Mouse (Mus musculus): ENCODE results near the gene Kcnf1.

The Kcnf1 gene

DNA sequence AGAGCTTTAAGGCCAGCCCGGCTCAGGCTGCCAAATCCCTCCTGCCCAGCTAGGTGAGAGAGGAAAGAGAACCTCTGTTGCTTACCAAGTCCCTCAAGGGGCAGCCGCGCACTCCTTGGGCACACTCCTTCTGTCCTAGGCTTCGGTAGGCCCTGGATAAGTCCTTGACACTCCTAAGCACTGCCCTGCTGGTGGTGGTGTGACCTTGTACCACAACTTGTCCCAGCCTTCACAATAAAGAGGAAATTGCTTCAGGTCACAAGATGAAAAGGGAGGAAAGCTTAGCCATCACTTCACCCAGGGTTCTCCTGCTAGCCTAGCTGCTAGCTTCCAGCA, at the start of gene Kcnf1:
Gene Kcnf1, minus strand, starts transcription at position 132 of the 336 bp plus-strand sequence.
- DNase-seq, result no peak

DNA sequence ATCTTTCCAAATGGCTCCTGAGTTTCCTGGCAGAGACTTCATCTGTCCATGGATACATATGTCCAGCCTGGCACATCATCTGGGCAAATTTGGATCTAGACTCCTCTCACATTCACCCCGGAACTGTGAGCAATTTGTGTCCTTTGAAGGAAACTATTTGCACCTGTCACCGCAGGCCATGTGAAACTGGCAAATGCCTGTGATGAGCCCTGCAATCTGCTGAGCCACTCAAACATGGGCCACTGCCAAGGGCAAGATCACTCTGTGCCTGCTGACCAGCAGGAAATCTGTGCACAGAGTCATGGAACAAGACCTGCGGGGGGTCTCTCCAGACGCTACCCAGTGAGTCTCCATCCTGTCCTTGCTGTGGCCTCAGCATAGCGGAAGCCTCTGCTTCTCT, 48.3 kb upstream of the Kcnf1 start:
- peak; percentile 91 to 93 for DNase-seq

DNA sequence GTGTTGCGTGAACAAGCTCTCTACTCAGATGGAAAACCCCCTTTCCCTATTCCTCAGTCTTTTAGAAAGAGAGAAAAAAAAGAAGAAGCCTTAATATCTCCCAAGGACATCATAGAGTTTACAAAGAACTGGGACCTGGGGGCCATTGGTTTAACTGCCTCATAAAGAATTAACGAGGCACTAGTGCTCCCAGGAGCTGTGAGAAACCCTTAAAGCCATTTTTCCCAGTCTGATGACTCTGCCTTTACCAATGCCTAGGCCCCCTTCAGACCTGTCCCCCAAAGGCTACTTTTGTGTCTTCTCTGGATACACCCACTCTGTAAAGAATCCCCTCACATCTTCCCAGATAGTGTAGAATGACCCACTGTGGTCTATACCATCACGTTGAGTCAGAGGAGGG, 46.4 kb upstream of the Kcnf1 start:
- no peak for DNase-seq

DNA sequence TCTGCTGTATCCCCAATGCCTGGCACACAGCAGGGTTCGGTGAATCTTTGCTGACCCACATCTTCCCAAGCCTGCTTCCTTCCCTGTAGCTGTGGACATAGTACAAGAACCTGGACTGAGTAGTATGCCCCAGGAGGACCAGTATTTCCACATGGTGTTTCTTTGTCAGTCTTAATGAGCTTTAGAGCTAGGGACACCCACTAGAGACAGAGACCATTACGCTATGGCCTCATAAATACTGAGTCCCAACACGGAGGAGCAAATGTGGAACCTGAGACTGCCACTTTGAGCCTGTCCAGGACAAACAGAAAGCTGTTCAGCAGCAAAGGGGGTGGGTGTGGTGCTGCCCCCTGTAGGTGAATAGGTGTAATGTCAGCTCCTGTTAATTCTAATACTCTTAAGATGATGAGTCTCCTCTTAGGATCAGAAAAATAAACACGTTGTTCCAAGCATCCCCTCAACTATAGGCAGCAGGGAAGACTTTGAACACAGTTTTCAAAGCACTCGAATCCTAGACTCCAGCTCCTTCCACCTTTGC, 45.3 kb upstream of the Kcnf1 start:
- no peak for DNase-seq

DNA sequence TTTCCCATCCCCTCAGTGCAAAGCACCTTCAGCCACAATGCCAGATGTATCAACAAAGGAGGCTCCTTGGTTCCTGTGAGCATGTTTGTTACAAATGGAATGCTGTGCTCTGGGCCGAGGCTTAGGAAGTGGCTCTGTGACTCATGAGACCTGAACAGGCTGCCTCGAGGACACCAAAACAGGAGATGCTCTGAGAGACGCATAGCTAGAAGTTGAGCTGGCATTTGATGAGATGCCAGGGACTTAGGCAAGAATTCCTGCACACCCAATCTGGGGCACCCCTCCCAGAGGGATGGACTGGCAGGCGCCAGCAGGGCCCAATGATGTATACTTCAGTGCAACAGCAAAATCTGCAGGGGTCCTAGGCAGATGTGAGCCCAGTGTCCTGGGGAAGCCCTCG, 43.9 kb upstream of the Kcnf1 start:
- DNase-seq, result no peak

DNA sequence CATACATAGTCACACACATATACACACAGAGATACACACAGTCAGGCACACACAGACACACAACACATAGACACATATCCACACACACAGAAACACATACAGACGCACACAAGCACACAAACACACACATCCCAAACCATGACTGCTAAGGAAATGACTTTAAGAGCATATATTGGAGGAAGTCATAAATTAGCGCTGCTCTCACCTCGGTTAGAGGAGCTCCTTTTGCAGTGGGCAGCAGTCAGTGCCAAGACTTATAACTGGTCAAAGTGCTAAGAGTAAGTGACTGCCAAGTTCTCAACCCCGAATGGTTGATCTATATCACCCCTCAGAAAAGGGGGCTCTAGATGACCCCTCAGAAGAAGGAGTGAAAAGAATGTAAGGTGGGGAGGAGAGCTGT, 42.4 kb upstream of the Kcnf1 start:
- no peak for DNase-seq

DNA sequence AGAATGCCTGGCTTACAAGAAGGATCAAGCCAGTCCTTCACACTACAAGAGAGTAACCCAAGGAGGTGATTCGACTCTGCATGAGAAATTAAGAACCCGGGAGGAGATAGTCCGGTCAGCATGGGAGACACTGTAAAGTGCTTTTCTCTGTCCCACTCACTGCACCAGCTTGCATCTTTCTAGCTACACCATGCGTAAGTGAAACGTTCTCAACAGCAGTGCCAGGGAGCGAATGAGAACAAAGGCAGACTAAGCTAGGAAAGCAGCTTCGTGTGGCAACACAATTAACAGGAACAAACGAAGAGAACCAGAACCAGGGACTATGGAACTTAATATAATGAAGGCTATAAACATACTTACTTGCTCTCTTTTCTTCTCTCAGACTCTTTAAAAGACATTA, 41.7 kb upstream of the Kcnf1 start:
- no peak for DNase-seq

DNA sequence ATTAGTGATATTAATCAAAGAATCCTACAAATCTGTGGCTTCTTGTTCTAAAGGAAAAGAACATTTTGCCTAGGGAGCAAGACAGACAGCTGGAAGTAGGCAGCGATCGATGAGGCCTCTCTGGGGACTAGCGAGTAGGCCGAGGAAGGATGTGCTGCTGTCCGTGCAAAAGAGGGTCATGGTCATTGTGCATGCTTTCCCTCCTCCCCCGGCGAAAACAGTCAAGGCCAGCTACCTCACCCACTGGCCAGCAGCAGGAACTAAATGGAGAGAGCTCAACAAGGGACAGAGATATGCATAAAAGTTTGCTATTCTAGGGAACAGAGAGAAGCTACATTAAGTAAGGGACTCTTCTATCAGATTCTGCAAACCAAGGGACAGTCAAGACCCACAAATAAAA, 39.1 kb upstream of the Kcnf1 start:
- no peak for DNase-seq

DNA sequence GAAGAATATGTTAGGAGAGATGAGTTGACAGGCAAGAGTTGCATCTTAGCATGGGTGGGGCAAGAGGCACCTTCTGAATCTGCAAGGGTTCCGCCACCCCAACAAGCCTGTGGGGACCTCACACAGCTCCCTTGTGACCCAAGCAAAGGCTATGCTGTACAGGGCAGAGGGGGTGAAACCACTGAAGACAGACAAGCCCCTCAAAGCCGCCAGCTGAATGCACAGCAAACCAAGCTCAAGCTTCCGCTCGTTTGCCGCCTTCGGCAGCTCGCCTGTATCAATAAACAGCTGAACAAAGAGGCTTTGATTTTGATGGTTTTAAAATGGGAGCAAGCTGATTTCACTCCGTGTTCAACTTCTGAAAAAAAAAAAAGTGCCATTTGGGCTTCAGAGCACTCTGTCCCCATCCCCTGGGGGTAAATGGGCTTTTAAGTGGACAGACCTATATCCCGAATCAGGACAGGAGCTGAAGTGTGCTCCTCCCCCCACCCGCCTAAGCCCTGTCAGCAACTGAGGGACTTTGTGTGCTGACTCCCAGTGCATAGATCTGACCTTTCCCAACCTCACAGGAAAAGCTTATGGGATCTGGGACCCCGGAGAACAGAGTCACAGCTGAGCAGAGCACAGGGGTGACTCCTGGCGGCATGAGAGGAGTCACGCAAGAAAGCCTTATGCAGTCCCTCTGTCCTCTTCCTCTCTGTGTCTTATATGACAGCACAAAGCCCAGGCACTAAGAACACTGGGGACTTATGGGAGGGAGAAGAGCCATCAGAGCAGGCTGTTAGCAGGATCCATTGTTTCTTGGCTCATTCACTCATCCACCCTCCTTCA, 26.0 kb upstream of the Kcnf1 start:
- DNase-seq, result no peak

DNA sequence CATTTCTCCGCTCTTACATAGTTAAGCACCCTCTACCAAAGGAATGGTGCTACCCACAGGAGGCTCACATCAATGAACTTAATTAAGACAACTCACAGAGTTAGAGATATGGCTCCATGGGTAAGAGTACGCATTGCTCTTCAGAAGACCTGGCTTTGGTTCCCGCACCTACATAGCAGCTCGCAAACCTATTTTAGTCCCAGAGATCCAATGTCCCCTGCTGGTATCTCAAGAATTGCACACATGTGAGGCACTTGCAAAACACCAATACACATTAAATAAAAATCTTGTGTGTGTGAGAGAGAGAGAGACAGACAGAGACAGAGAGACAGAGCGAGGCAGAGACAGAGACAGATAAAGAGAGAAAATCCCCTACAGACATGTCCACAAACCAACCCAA, 21.9 kb upstream of the Kcnf1 start:
- no peak for DNase-seq

DNA sequence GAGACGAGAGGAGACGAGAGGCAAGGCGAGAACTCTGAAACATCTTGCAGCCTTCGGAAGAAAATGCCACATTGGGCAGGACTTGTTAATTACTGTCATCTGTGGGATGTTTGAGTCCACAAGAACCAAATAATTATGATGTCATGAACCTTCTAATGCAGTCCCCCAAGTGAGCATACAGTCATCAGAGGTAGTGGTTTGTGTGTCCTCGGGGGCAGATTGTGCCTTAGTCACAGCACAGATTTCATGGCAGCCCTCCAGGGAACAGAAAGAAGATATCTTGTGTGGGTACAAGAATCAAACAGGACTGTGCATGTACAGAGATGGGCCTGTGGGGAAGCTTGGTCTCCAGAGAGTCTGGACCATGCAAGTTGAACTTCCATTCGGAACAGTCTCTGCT, 17.5 kb upstream of the Kcnf1 start:
- DNase-seq, result no peak

DNA sequence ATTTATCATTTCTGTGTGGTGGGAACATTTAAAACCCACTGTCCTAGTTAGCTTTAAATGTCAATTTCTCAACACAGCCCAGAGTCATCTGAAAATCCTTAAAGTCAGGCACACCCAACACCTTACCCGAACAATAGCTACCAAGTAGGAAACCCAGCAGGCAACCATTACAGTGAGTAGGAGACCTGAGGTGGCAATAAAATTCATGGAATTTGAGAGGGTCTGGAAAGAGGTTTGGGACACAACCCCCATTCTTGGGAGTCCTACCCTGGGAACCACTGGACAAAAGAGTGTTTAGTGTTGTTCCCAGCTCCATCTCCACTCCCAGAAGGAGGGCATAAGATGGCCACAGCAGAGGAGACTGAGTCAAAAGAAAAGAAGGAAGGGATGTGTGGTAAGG, 16.6 kb upstream of the Kcnf1 start:
- DNase-seq, result no peak

DNA sequence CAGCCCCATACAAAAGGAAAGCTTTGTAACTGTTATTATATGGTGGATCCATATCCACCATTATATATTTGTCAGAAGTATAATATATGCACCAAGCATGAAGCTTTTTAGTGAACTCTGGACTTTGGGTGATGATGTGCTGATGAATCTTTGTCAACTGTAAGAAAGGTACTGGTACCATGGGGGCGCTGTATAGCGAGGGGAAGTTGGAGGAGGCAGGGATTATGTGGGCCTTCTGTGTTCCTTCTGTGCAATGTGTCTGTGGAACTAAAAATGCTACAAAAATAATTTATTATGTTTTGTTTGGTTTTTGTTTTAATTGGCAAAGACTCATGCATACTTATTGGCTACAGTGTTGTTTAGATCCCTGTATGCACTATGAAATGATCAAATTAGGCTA, 16.2 kb upstream of the Kcnf1 start:
- no peak for DNase-seq

DNA sequence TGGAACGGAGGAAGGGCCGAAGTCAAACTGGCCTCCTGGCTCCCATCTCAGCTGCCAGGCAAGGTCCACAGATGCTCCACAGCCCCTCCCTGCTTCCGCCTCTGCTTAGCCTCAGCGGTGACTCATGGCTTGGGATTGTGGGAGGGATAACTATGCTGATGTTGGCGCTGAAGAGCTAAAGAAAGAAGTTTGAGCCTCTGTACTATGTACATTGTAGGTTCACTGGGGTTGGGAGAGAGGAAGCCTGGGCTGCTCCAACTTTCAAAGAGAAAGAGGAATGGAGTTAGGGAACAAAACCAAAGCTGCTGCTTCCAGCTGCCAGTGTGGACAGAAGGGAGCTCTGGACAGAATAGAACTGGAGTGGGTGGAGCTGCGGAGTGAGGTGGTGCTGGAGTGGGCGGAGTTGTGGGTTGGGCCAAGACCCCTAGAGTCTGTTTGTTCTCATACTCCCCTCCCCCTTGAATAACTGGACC, 7.7 kb upstream of the Kcnf1 start:
- no peak for DNase-seq

DNA sequence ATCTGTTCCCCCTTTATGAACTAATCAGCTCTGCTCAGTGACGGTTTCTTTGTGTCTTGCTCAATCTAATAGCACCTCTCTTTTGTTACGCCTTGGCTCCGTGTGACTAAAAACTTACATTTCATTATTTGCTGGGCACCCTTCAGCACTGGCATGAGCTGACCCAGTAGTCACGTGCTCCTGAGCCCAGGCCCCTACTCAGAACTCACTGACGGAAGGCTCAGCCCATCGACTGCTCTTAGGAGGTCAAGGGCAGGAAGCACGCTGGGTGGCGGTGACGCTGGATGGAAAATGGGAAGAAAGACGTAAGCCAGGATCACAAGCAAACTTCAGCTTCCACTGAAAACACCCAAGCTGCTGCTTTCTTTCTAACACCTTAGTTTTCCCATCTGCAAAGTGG, 7.1 kb upstream of the Kcnf1 start:
- no peak for DNase-seq

DNA sequence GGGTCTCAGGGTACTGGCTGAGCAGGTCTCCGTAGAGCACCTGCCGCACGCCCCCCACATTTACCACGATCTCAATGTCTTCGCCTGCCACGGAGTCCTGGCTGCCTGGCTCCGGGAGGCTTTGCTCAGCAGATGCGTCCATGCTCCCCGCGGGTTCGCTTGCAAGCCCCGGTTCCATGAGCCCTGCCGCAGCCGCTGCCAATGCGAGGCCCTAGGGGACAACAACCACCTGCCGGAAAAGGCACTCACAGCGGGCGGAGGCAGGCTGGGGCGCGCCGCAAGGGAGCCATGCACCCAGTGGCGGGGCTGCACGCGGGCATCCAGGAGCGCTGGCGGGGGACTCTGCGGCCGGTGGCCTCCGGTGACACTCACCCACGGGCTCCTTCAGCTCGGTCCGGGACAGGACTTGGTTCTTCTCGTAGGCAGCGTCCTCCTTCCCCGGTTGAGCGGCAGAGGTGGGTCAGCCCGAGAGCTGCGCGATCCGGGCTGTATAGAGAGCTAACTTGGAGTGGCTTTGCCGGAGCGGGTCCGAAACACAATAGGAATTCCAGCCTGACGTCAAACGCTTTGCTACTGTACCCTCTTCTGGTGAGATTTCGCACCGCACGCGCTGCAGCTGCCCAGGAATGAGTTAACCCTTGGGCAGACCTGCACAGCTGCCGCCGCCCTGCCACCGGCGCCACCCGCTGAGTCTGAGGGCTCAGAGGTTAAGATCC, 489 bp downstream of the Kcnf1 start:
- peak; percentile 22 to 27 for DNase-seq

DNA sequence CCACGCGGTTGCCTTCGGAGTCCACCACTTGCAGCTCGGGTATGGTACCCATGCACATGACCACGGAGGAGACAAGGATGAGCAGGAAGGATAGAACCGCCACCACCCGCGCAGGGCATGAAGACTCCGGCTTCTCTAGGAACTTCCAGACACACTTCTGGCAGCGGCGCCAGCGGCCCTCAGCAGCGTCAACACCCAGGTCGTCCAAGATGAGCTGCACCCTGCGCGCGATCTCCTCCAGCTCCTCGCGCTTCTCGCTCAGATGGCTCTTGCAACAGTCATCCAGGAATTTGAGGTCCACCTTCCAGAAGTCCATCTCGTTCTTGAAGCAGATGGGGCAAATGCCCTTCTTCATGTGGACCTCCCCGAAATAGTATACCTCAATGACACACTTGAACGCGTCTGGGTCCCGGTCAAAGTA, 1.1 kb downstream of the Kcnf1 start:
- no peak for DNase-seq

DNA sequence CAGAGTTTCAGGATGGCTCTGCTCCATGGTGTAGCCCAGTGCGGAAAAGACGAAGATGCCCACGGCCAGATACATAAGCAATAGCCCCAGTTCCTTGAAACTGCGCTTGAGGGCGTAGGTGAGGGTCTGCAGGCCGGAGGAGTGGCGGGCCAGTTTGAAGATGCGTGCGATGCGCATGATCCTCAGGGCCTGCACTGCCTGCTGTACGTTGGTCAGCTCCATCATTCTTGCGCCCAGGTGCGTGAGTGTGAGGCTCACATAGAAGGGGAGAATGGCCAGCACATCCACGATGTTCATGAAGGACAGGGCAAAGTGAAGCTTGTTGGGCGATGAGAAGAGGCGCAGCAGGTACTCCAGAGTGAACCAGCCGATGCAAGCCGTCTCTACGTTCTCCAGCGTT, 1.6 kb downstream of the Kcnf1 start:
- DNase-seq, result no peak

DNA sequence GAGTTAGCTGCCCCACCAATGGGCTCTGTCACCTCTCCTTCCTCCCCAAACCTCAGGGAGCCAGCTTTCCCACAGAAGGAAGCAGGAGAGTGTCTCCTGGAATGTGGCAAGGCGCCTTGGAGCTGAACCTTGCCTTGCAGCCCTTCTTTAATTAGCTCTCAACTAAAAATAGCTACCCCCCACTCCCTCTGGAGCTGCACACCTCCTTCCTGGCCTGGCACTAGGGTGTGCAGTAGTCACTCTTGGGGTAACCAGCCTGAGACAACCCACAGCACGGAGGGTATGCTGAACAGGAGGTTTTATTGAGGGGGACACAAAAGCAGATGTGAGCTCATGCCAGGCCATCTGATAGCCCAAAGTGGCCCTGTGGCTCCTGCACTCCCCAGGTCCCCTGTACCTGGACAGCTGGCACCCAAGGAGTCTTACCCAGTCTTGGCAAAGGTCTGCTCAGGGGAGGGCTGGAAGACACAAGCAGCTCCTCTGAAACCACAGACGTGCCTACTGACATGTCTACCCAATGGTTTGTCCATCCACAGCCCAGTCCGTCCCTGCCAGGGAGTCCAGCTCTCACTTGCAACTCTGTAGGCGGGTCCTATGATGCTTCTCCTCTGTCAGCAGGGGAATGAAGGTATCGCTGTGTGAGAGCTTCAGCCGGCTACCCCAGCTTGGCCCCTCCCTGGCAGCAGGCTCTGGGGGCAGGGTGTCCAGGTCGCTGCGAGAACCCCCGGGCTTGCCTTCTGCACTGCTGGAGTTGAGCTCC, 2.4 kb downstream of the Kcnf1 start:
- DNase-seq, result no peak

DNA sequence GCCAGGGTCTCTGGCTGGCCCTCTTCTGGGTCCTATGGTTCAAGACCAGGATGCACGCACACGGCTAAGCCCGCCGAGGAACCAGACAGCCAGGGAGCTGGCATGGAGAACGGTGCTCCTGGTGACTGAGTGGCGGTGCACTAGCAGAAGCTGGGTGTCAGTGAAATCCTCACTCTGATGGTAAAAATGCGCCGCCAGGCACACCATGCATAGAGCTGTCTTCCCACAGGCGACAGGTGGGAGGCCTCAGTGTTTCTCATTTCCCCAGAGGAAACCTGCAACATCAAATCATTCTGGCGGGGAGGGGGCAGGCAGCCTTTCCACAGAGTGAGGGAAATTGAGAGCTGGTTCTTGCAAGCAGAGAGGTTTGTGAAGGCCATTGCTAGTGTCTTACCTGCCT, 6.3 kb downstream of the Kcnf1 start:
- no peak for DNase-seq

DNA sequence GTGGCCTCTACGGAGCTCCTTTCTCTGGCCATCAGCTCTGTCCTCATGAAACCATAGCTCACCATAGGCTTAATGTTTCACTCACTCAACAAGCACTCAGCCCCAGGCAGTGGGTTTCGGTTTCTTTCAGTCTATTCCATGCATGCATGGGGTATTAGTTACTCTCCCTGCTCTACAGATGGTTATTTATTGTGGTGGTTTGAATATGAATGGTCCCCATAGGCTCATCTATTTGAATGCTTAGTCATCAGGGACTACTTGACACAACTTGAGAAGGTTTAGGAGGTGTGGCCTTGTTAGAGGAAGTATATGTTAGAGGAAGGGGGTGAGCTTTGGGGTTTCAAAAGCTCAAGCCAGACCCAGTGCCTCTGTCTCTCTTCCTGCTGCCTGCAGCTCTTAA, 10.6 kb downstream of the Kcnf1 start:
- no peak for DNase-seq

DNA sequence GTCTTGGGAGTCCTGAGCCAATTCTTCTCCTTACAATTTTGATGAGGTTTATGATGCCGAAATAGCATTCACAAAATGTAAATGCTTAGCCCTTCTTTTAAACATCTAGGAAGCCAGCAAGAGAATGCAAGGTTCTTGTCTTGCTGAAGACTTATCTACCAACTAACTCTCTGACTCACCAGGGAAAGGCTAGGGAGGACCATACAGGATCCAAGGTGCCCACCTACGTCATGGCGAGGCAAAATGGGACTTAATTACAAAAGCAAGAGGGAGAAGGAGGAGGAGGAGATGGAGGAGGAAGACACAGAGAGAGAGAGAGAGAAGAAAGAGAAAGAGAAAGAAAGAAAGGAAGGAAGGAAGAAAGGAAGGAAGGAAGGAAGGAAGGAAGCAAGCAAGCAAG, 12.7 kb downstream of the Kcnf1 start:
- DNase-seq, result no peak

DNA sequence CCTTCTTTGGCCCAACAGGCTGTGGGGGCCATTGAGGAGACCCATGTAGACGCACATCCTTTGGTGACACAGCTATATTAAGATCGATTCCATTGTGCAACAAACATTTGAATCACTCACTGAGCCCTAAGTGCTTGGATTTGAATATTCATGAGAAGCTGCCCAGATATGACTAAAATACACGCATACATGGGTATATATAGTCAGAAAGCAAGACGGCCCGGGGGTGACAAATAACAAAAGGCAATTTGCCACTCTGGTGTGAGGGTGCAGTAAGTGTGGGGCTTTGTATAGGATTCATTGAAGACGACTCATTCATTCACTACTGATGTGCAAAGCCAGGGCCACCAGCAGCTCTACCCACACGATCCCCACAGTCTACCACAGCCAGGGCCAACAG, 17.1 kb downstream of the Kcnf1 start:
- no peak for DNase-seq

DNA sequence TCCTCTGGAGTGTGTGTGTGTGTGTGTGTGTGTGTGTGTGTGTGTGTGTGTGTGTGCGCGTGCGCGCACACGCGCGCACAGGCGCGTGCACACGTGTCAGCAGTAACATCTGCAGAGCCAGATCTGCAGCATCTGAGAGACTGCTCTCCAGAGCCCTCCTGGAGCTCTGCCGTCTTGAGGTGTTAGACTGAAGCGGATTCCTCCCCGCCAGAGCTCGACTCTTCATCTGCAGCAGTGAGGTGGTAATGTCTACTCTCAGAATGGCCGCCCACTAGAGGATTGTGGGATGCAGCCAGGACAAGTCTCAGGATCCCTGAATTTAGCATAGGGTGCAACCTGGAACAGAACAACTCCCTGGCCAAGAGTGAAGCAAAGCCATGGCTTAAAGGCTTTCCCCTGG, 19.1 kb downstream of the Kcnf1 start:
- DNase-seq, result no peak
